20 mouse cellular contexts compared by ENCODE assay signal in the genomic region with DNA sequence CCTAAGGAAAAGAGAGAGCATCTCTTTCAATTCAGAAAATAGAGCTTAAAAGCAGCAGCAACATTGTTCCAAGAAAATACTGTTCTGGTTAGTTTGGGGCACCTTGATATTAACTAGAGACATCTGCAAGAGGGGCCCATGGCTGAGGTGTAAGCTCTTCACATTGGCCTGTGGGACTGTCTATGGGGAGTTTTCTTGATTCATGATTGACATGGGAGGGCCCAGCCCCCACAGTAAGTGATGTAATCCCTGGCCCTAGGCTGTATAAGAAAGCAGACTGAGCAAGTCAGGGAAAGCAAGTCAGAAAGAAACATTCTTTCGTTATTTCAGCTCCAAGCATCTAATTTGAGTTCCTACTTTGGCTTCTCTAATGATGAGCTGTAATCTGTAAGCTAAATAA.
"Had no signal": no experiment of that assay in that cellular context is flagged by ENCODE, and none has a peak within 500 bp of the region (broad histone marks: within the 10 kb centered on the region; RNA-seq: fewer than 3 reads in every experiment).

No protein-coding gene starts in this region.

- H3K4me3 ChIP-seq: gastrocnemius, adult 2 months; heart, embryonic 12.5 days; hindbrain, embryonic 13.5 days; hindbrain, embryonic 15.5 days; kidney, embryonic 15.5 days; limb, embryonic 13.5 days; limb, embryonic 15.5 days; liver, embryonic 12.5 days had no signal

- H3K4me1 ChIP-seq: hindbrain, embryonic 13.5 days; hindbrain, embryonic 15.5 days; kidney, embryonic 15.5 days; limb, embryonic 13.5 days; limb, embryonic 15.5 days; liver, embryonic 12.5 days had no signal

- H3K9ac ChIP-seq: heart, embryonic 12.5 days; hindbrain, embryonic 13.5 days; hindbrain, embryonic 15.5 days; kidney, embryonic 15.5 days; limb, embryonic 13.5 days; limb, embryonic 15.5 days; liver, embryonic 12.5 days; liver, embryonic 14.5 days had no signal

- H3K27me3 ChIP-seq: heart, embryonic 12.5 days; hindbrain, embryonic 13.5 days; hindbrain, embryonic 15.5 days; kidney, embryonic 15.5 days; limb, embryonic 15.5 days; liver, embryonic 12.5 days had no signal

- H3K27ac ChIP-seq: gastrocnemius, adult 2 months; hindbrain, embryonic 13.5 days; hindbrain, embryonic 15.5 days; hindbrain, postnatal 0 days; kidney, embryonic 15.5 days; kidney, postnatal 0 days; limb, embryonic 13.5 days; limb, embryonic 15.5 days; liver, embryonic 12.5 days; liver, embryonic 14.5 days had no signal

- H3K36me3 ChIP-seq: heart, embryonic 12.5 days; hindbrain, embryonic 13.5 days; hindbrain, embryonic 15.5 days; kidney, embryonic 15.5 days; limb, embryonic 13.5 days; limb, embryonic 15.5 days; liver, embryonic 12.5 days had no signal

- DNase-seq: gastrocnemius, adult 2 months; gastrocnemius, postnatal 10 days; gastrocnemius, postnatal 36 days; kidney, adult 11 months; kidney, adult 9 months; kidney, postnatal 14 days; kidney, postnatal 36 days; layer of hippocampus, adult 9-11 months; layer of hippocampus, postnatal 36 days; left cerebral cortex, postnatal 4 days had no signal
